Mouse (Mus musculus): ENCODE data around the gene Brms1l. TPM values are rescaled to one million over a fixed set of nuclear protein-coding genes. Genes with fewer than 3 reads are reported as not detected.

The Brms1l gene
- polyA plus RNA-seq, 1 experiment from 2014 or later: 33.4 TPM

GRCm38 (mm10) chr12:55846741-55847140, 10.6 kb downstream of the Brms1l start:
- Histone ChIP-seq H3K9me3 (replicated peaks; ENCODE audit: control insufficient read depth, low read length) (peaks cover 3% of the 10 kb centered on the region; the same call in 1 of the 2 replicates), H3K27me3 (ENCODE audit: control insufficient read depth, insufficient read depth, low read length) (no peaks in the 10 kb centered on the region), H3K36me3 (ENCODE audit: control insufficient read depth, insufficient read depth, low read length) (peaks cover 14% of the 10 kb centered on the region), H3K4me1 (ENCODE audit: control insufficient read depth, insufficient read depth, low read length) (no peaks in the 10 kb centered on the region), H3K9ac (ENCODE audit: low read length) (no peak overlapping the region), H3K4me3 (replicated peaks; ENCODE audit: low read length) (no peak overlapping the region), H3K4me2 (ENCODE audit: low read depth, low read length) (no peak overlapping the region), H3K27ac (ENCODE audit: low read length) (no peak overlapping the region)
- ATAC-seq (ENCODE audit: insufficient read depth, low FRiP score): no peak
- WGBS: 83% methylated on average over 1 of the region's 1 CpGs

- H3K27ac ChIP-seq (ENCODE audit: low read length): no peak overlapping the region
- H3K4me1 ChIP-seq (ENCODE audit: control insufficient read depth, insufficient read depth, low read length): no peaks in the 10 kb centered on the region
- peaks cover 3% of the 10 kb centered on the region; the same call in 1 of the 2 replicates for H3K9me3 ChIP-seq (replicated peaks; ENCODE audit: control insufficient read depth, low read length)
- H3K4me2 ChIP-seq (ENCODE audit: low read depth, low read length): no peak overlapping the region
- no peak for ATAC-seq (ENCODE audit: insufficient read depth, low FRiP score)
- peaks cover 10% of the 10 kb centered on the region for H3K36me3 ChIP-seq (ENCODE audit: control insufficient read depth, insufficient read depth, low read length)
- no peaks in the 10 kb centered on the region for H3K27me3 ChIP-seq (ENCODE audit: control insufficient read depth, insufficient read depth, low read length)
- H3K9ac ChIP-seq (ENCODE audit: low read length): no peak overlapping the region
- 93% methylated on average over 4 of the region's 4 CpGs for WGBS
- H3K4me3 ChIP-seq (replicated peaks; ENCODE audit: low read length): no peak overlapping the region
Measured at GRCm38 (mm10) chr12:55847851-55848250, 11.7 kb downstream of the Brms1l start.

- peaks cover 11% of the 10 kb centered on the region for H3K36me3 ChIP-seq (ENCODE audit: control insufficient read depth, insufficient read depth, low read length)
Measured at GRCm38 (mm10) chr12:55850650-55851049, 14.5 kb downstream of the Brms1l start.

GRCm38 (mm10) chr12:55859409-55860349, 23.6 kb downstream of the Brms1l start:
- ATAC-seq (ENCODE audit: insufficient read depth, low FRiP score): no peak
- H3K36me3 ChIP-seq (ENCODE audit: control insufficient read depth, insufficient read depth, low read length): peaks cover 34% of the 10 kb centered on the region
- WGBS: 91% methylated on average over 17 of the region's 17 CpGs

More at GRCm38 (mm10) chr12:55850650-55851049, 14.5 kb downstream of the Brms1l start:
- Histone ChIP-seq H3K4me1 (ENCODE audit: control insufficient read depth, insufficient read depth, low read length) (no peaks in the 10 kb centered on the region), H3K9ac (ENCODE audit: low read length) (no peak overlapping the region), H3K4me2 (ENCODE audit: low read depth, low read length) (no peak overlapping the region), H3K9me3 (replicated peaks; ENCODE audit: control insufficient read depth, low read length) (peaks cover 3% of the 10 kb centered on the region; the same call in 1 of the 2 replicates), H3K4me3 (replicated peaks; ENCODE audit: low read length) (no peak overlapping the region), H3K27me3 (ENCODE audit: control insufficient read depth, insufficient read depth, low read length) (no peaks in the 10 kb centered on the region), H3K27ac (ENCODE audit: low read length) (no peak overlapping the region)
- ATAC-seq (ENCODE audit: insufficient read depth, low FRiP score): no peak

GRCm38 (mm10) chr12:55860631-55861030, 24.5 kb downstream of the Brms1l start:
- ATAC-seq (ENCODE audit: insufficient read depth, low FRiP score): no peak
- Histone ChIP-seq H3K4me1 (ENCODE audit: control insufficient read depth, insufficient read depth, low read length) (no peaks in the 10 kb centered on the region), H3K27me3 (ENCODE audit: control insufficient read depth, insufficient read depth, low read length) (no peaks in the 10 kb centered on the region), H3K36me3 (ENCODE audit: control insufficient read depth, insufficient read depth, low read length) (peaks cover 31% of the 10 kb centered on the region), H3K4me3 (replicated peaks; ENCODE audit: low read length) (no peak overlapping the region), H3K9ac (ENCODE audit: low read length) (no peak overlapping the region), H3K4me2 (ENCODE audit: low read depth, low read length) (no peak overlapping the region), H3K9me3 (replicated peaks; ENCODE audit: control insufficient read depth, low read length) (peaks cover 7% of the 10 kb centered on the region), H3K27ac (ENCODE audit: low read length) (no peak overlapping the region)
- WGBS: 92% methylated on average over 7 of the region's 7 CpGs

More at GRCm38 (mm10) chr12:55859409-55860349, 23.6 kb downstream of the Brms1l start:
- Histone ChIP-seq H3K4me2 (ENCODE audit: low read depth, low read length) (no peak overlapping the region), H3K4me3 (replicated peaks; ENCODE audit: low read length) (no peak overlapping the region), H3K4me1 (ENCODE audit: control insufficient read depth, insufficient read depth, low read length) (no peaks in the 10 kb centered on the region), H3K9ac (ENCODE audit: low read length) (no peak overlapping the region), H3K27ac (ENCODE audit: low read length) (no peak overlapping the region), H3K27me3 (ENCODE audit: control insufficient read depth, insufficient read depth, low read length) (no peaks in the 10 kb centered on the region), H3K9me3 (replicated peaks; ENCODE audit: control insufficient read depth, low read length) (peaks cover 7% of the 10 kb centered on the region)

- Histone ChIP-seq H3K36me3 (ENCODE audit: control insufficient read depth, insufficient read depth, low read length) (peaks cover 22% of the 10 kb centered on the region), H3K9me3 (replicated peaks; ENCODE audit: control insufficient read depth, low read length) (no peaks in the 10 kb centered on the region; the same call in 1 of the 2 replicates), H3K27ac (ENCODE audit: low read length) (no peak overlapping the region), H3K4me2 (ENCODE audit: low read depth, low read length) (no peak overlapping the region), H3K4me1 (ENCODE audit: control insufficient read depth, insufficient read depth, low read length) (no peaks in the 10 kb centered on the region), H3K9ac (ENCODE audit: low read length) (no peak overlapping the region), H3K27me3 (ENCODE audit: control insufficient read depth, insufficient read depth, low read length) (no peaks in the 10 kb centered on the region), H3K4me3 (replicated peaks; ENCODE audit: low read length) (no peak overlapping the region)
- no peak for ATAC-seq (ENCODE audit: insufficient read depth, low FRiP score)
- WGBS: 82% methylated on average over 4 of the region's 4 CpGs
Measured at GRCm38 (mm10) chr12:55867738-55868137, 31.6 kb downstream of the Brms1l start.

GRCm38 (mm10) chr12:55869622-55870322, 33.6 kb downstream of the Brms1l start:
- Histone ChIP-seq H3K36me3 (ENCODE audit: control insufficient read depth, insufficient read depth, low read length) (peaks cover 19% of the 10 kb centered on the region), H3K4me2 (ENCODE audit: low read depth, low read length) (no peak overlapping the region), H3K4me1 (ENCODE audit: control insufficient read depth, insufficient read depth, low read length) (no peaks in the 10 kb centered on the region), H3K27me3 (ENCODE audit: control insufficient read depth, insufficient read depth, low read length) (no peaks in the 10 kb centered on the region), H3K9me3 (replicated peaks; ENCODE audit: control insufficient read depth, low read length) (no peaks in the 10 kb centered on the region; the same call in 1 of the 2 replicates), H3K9ac (ENCODE audit: low read length) (no peak overlapping the region), H3K4me3 (replicated peaks; ENCODE audit: low read length) (no peak overlapping the region), H3K27ac (ENCODE audit: low read length) (no peak overlapping the region)
- ATAC-seq (ENCODE audit: insufficient read depth, low FRiP score): no peak
- 92% methylated on average over 5 of the region's 5 CpGs for WGBS

- WGBS: 79% methylated on average over 4 of the region's 4 CpGs
- ATAC-seq (ENCODE audit: insufficient read depth, low FRiP score): no peak
Measured at GRCm38 (mm10) chr12:55885449-55885848, 49.3 kb downstream of the Brms1l start.

GRCm38 (mm10) chr12:55888570-55888969, 52.4 kb downstream of the Brms1l start:
- WGBS: 35% methylated on average over 5 of the region's 5 CpGs
- ATAC-seq (ENCODE audit: insufficient read depth, low FRiP score): no peak
- H3K4me2 ChIP-seq (ENCODE audit: low read depth, low read length): no peak overlapping the region

More at GRCm38 (mm10) chr12:55885449-55885848, 49.3 kb downstream of the Brms1l start:
- Histone ChIP-seq H3K4me1 (ENCODE audit: control insufficient read depth, insufficient read depth, low read length) (no peaks in the 10 kb centered on the region), H3K27ac (ENCODE audit: low read length) (no peak overlapping the region), H3K9ac (ENCODE audit: low read length) (no peak overlapping the region), H3K4me3 (replicated peaks; ENCODE audit: low read length) (no peak overlapping the region), H3K4me2 (ENCODE audit: low read depth, low read length) (no peak overlapping the region), H3K9me3 (replicated peaks; ENCODE audit: control insufficient read depth, low read length) (no peaks in the 10 kb centered on the region), H3K36me3 (ENCODE audit: control insufficient read depth, insufficient read depth, low read length) (no peaks in the 10 kb centered on the region), H3K27me3 (ENCODE audit: control insufficient read depth, insufficient read depth, low read length) (no peaks in the 10 kb centered on the region)

More at GRCm38 (mm10) chr12:55888570-55888969, 52.4 kb downstream of the Brms1l start:
- H3K27me3 ChIP-seq (ENCODE audit: control insufficient read depth, insufficient read depth, low read length): no peaks in the 10 kb centered on the region
- no peak overlapping the region for H3K27ac ChIP-seq (ENCODE audit: low read length)
- H3K9me3 ChIP-seq (replicated peaks; ENCODE audit: control insufficient read depth, low read length): no peaks in the 10 kb centered on the region
- H3K36me3 ChIP-seq (ENCODE audit: control insufficient read depth, insufficient read depth, low read length): no peaks in the 10 kb centered on the region
- no peaks in the 10 kb centered on the region for H3K4me1 ChIP-seq (ENCODE audit: control insufficient read depth, insufficient read depth, low read length)
- no peak overlapping the region for H3K4me3 ChIP-seq (replicated peaks; ENCODE audit: low read length)
- no peak overlapping the region for H3K9ac ChIP-seq (ENCODE audit: low read length)
